Mouse (Mus musculus): ENCODE results near the gene Kctd3. TPM values are rescaled to one million over a fixed set of nuclear protein-coding genes. Genes with fewer than 3 reads are reported as not detected.
A peak's percentile ranks its signal among the peaks of the same experiment; 100 is the strongest.

Kctd3 gene
- polyA plus RNA-seq, 1 experiment from 2014 or later = 45.1 TPM

DNA sequence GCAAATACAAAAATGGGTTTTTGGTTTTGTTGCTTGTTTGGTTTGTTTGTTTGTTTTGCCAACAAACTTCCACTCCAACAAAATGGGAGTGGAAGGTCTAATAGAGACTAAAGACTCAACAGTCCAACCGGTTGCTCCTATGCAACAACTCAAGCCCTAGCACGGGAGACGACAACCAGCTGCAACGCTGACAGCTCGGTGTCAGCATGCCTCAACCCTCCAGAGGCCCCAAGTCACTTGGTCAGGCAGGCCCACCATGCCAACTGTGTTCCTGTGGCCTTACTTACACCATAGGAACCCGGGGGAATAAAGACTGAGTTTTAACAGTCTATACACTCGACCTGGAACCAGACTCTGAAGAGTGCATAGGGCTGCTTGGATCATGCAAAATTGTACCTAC, 815 bp downstream of the Kctd3 start:
- WGBS = 5% methylated on average over 7 of the region's 7 CpGs
- peaks cover 27% of the 10 kb centered on the region for H3K4me1 ChIP-seq
- peak overlapping the region; percentile 94 for H3K4me3 ChIP-seq
- H3K9me3 ChIP-seq = no peaks in the 10 kb centered on the region
- H3K27ac ChIP-seq (replicated peaks) = no peak overlapping the region
- no peaks in the 10 kb centered on the region for H3K36me3 ChIP-seq
- peak overlapping the region; percentile 90 for H3K4me2 ChIP-seq (replicated peaks)
- H3K27me3 ChIP-seq = no peaks in the 10 kb centered on the region
- no peak; the same call in 1 of the 2 replicates for ATAC-seq (replicated peaks)
- H3K9ac ChIP-seq (replicated peaks) = peak overlapping the region; percentile 94

DNA sequence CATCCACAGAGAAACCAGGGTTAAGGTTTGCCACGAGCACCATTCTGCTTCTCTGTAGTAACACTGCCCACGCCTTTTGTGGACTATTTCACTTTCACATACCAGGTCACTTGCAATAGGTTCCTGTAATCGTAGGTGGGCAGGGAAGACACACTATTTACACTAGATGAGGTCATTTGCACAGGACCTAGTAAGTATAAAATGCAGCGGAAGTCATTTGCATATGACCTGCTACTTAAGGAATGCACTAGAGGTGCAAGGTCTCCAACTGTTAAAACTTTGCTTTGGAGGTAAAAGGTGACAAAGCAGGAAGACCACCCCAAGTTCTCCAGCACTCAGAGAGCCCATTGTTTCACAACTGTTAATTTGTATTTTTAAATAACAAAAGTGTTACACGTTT, 1.4 kb downstream of the Kctd3 start:
- ATAC-seq (replicated peaks) = no peak

DNA sequence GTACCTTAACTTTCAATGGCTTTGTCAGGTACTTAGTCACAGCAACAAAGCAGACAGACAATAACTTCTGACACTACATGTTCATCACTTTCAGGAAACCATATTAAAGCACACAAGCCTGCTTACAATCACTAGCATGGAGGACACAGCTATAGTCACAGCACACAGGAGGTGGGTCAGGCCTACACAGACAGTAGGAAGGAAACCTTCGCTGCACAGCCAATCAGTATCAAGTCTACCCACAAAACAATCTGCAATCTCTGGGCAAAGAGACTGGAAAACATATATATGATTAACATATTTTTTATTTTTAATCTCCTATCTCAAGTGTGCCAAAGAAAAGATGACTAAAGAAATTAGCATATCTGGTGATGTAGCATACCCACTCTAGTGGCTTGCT, 2.9 kb downstream of the Kctd3 start:
- Histone ChIP-seq H3K4me3 (no peak overlapping the region), H3K27ac (replicated peaks) (no peak overlapping the region), H3K27me3 (no peaks in the 10 kb centered on the region), H3K4me2 (replicated peaks) (no peak overlapping the region), H3K36me3 (peaks cover 3% of the 10 kb centered on the region; the same call in 1 of the 2 replicates), H3K4me1 (peaks cover 27% of the 10 kb centered on the region), H3K9ac (replicated peaks) (no peak overlapping the region), H3K9me3 (no peaks in the 10 kb centered on the region)
- WGBS = 100% methylated on average over 1 of the region's 1 CpGs
- no peak for ATAC-seq (replicated peaks)

More for the DNA sequence above, 1.4 kb downstream of the Kctd3 start:
- Histone ChIP-seq H3K4me3 (no peak overlapping the region), H3K9me3 (no peaks in the 10 kb centered on the region), H3K27ac (replicated peaks) (no peak overlapping the region), H3K27me3 (no peaks in the 10 kb centered on the region), H3K9ac (replicated peaks) (no peak overlapping the region), H3K4me1 (peaks cover 27% of the 10 kb centered on the region), H3K4me2 (replicated peaks) (peak overlapping the region; percentile 90; the same call in 1 of the 2 replicates), H3K36me3 (no peaks in the 10 kb centered on the region)
- WGBS = 65% methylated on average over 5 of the region's 5 CpGs

DNA sequence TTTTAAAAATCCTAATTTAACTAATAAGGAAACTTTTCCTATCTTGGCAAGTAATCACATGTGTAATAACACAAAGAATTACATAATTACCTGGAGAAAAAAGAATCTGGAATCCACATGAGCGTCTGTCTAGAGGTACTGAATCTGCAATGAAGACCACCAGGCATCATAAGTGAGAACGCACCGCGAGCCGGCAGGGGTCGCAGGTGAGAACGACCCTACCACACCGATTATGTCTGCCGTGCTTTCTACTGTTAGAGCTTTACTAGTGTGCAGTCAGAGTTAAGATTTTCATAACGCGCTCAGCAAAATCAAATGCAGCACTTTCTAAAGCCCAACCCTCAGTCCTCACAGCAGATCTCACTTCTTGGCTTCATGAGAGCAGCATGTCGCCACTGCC, 5.8 kb downstream of the Kctd3 start:
- no peak overlapping the region for H3K9ac ChIP-seq (replicated peaks)
- peaks cover 23% of the 10 kb centered on the region; the same call in 1 of the 2 replicates for H3K36me3 ChIP-seq
- WGBS = 93% methylated on average over 12 of the region's 12 CpGs
- H3K4me1 ChIP-seq = peaks cover 23% of the 10 kb centered on the region
- no peak overlapping the region for H3K4me3 ChIP-seq
- no peaks in the 10 kb centered on the region for H3K9me3 ChIP-seq
- no peak overlapping the region for H3K27ac ChIP-seq (replicated peaks)
- H3K27me3 ChIP-seq = no peaks in the 10 kb centered on the region
- H3K4me2 ChIP-seq (replicated peaks) = no peak overlapping the region
- ATAC-seq (replicated peaks) = no peak

DNA sequence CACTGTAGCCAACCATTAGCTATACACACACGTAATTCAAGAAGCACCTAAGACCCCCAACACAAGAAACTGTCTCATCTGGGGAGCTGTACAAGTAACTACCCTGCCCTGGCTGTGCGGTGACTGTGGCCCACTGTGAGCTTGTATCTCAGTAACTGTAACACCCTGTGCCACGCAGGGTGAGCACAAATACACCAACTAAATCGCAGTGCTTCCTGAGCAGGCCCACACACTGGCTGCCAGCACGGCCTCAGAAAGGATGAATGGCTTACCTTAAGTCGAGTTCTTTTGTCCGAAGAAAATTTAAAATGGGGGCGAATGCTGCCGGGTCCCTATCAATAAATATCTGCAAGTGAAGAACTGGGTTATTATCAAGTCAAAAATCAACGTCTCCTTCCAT, 7.7 kb downstream of the Kctd3 start:
- 90% methylated on average over 10 of the region's 10 CpGs for WGBS

DNA sequence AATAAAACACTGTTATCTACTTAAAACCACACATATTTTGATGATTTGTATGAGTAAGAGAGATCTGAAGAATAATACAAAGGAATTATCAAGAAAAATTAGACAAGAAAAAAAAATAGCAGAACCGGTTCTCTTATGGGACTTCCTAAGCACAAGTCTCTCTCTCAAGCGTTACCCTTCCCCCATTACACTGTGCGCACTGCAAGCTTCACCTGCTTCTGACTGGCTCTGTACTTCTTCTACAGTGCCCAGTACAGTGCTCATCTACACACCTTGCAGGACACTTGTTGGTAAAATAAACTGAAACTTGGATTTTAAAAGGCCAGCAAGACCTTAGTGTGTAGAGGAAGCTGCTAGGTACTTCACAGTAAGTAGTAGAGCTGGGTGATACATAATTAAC, 9.7 kb downstream of the Kctd3 start:
- Histone ChIP-seq H3K27ac (replicated peaks) (no peak overlapping the region), H3K9me3 (no peaks in the 10 kb centered on the region), H3K27me3 (no peaks in the 10 kb centered on the region), H3K4me1 (no peaks in the 10 kb centered on the region), H3K9ac (replicated peaks) (no peak overlapping the region), H3K4me2 (replicated peaks) (no peak overlapping the region), H3K4me3 (no peak overlapping the region), H3K36me3 (peaks cover 46% of the 10 kb centered on the region)
- 96% methylated on average over 3 of the region's 3 CpGs for WGBS
- no peak for ATAC-seq (replicated peaks)

More for the DNA sequence above, 7.7 kb downstream of the Kctd3 start:
- Histone ChIP-seq H3K27me3 (no peaks in the 10 kb centered on the region), H3K36me3 (peaks cover 40% of the 10 kb centered on the region), H3K9me3 (no peaks in the 10 kb centered on the region), H3K9ac (replicated peaks) (no peak overlapping the region), H3K27ac (replicated peaks) (no peak overlapping the region), H3K4me3 (no peak overlapping the region), H3K4me1 (peaks cover 5% of the 10 kb centered on the region), H3K4me2 (replicated peaks) (no peak overlapping the region)
- ATAC-seq (replicated peaks) = no peak

DNA sequence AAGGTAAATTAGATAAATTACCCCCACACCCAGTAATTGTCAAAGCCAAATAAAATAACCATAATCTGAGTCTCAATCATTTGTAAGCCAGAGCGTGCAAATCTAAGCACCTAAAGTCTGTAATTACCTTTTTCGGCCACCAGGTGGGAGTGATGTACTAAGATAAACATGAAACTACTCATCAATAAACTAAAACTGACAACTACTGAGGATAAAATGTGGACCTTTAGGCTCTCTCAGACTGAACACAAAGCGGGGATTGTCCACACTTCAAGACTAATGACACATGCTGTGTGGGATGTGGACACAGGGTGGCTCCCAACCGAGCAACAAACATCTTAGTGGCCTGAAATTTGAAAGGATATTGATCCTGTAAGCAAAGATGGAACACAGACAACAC, 14.4 kb downstream of the Kctd3 start:
- Histone ChIP-seq H3K4me1 (no peaks in the 10 kb centered on the region), H3K27ac (replicated peaks) (no peak overlapping the region), H3K4me2 (replicated peaks) (no peak overlapping the region), H3K27me3 (no peaks in the 10 kb centered on the region), H3K9me3 (no peaks in the 10 kb centered on the region), H3K36me3 (peaks cover 50% of the 10 kb centered on the region), H3K9ac (replicated peaks) (no peak overlapping the region), H3K4me3 (no peak overlapping the region)
- ATAC-seq (replicated peaks) = no peak
- WGBS = 46% methylated on average over 4 of the region's 4 CpGs

DNA sequence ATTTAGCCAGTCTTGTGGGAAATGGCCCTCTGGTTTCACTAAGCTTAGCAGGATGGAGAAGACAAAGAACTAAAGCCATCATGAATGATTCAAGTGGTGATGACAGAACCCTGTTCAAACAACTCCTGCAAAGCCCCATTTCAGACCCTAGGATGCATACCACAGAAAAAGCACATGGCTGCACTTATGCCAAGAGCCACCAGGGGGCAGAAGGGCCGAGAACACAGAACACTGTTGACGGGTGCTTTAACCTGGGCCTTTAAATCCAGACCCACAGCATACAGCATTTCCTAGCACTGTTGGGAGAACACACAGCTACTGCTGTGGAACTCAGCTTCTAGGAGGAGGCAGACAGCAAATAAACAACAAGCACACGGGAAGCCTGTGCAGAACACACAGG, 27.6 kb downstream of the Kctd3 start:
- Histone ChIP-seq H3K4me2 (replicated peaks) (no peak overlapping the region), H3K27ac (replicated peaks) (no peak overlapping the region), H3K27me3 (no peaks in the 10 kb centered on the region), H3K9ac (replicated peaks) (no peak overlapping the region), H3K4me3 (no peak overlapping the region), H3K9me3 (no peaks in the 10 kb centered on the region), H3K36me3 (peaks cover 69% of the 10 kb centered on the region), H3K4me1 (no peaks in the 10 kb centered on the region)
- 41% methylated on average over 3 of the region's 3 CpGs for WGBS
- ATAC-seq (replicated peaks) = no peak

DNA sequence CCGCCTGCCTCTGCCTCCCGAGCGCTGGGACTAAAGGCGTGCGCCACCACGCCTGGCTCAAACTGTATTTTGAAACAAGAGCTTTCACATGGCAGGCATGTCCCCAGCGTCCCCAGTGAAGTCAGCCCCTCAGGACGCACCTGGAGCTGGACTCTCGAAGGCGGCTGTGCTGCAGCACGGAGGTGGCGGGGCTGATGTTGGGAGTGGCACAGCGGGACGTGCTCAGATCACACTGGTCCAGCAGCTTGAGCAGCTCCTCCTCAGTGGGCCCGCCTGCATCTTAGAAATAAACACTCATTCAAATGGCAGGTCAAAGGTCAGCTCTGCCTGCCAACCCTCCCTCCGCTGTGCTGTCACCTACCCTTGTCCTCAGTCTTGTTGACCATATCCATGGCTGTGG, 33.7 kb downstream of the Kctd3 start:
- H3K36me3 ChIP-seq = peaks cover 74% of the 10 kb centered on the region
- H3K4me3 ChIP-seq = no peak overlapping the region
- no peaks in the 10 kb centered on the region for H3K9me3 ChIP-seq
- ATAC-seq (replicated peaks) = no peak
- no peaks in the 10 kb centered on the region for H3K4me1 ChIP-seq
- H3K27ac ChIP-seq (replicated peaks) = no peak overlapping the region
- H3K9ac ChIP-seq (replicated peaks) = no peak overlapping the region
- WGBS = 92% methylated on average over 16 of the region's 16 CpGs
- no peaks in the 10 kb centered on the region for H3K27me3 ChIP-seq
- no peak overlapping the region for H3K4me2 ChIP-seq (replicated peaks)

DNA sequence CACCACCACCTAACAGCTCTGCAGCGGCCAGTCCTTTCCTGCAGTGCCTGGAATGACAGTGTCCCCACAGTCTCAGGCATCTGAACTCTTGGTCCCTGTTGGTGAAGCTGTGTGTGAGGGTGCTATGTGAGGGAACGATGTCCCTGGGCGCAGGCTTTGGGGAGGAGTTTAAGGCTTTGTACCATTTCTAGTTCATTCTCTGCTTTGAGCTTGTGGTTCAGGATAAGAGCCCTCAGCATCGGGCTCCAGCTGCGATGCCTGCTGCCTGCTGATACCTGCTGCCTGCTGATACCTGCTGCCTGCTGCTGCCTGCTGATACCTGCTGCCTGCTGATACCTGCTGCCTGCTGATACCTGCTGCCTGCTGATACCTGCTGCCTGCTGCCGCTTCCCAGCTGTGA, 34.6 kb downstream of the Kctd3 start:
- 96% methylated on average over 6 of the region's 6 CpGs for WGBS

DNA sequence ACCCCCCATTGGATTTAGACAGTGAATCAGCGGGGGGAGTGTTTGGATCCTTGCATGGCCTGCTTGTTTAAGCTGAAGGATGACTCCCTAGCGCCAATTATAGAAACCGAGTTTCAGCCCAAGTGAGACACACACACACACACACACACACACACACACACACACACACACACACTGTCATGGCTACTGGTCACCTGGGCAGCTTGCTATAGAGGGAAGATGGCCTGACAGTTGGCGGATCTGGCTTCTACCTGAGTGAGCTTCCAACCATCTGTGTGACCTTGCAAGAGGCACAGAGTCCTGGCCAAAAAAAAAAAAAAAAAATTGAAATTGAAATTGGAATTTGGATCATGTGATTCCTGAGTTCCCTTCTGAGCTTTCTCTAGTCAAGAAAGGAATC, 55.1 kb downstream of the Kctd3 start:
- Histone ChIP-seq H3K4me1 (0 out of 2 replicates have a peak, but pooled peaks cover 4% of the 10 kb centered on the region), H3K27ac (replicated peaks) (no peak overlapping the region), H3K4me3 (no peak overlapping the region), H3K9me3 (no peaks in the 10 kb centered on the region), H3K9ac (replicated peaks) (no peak overlapping the region), H3K36me3 (no peaks in the 10 kb centered on the region), H3K4me2 (replicated peaks) (no peak overlapping the region), H3K27me3 (no peaks in the 10 kb centered on the region)
- ATAC-seq (replicated peaks) = no peak
- WGBS = 90% methylated on average over 4 of the region's 4 CpGs

More for the DNA sequence above, 34.6 kb downstream of the Kctd3 start:
- Histone ChIP-seq H3K27ac (replicated peaks) (no peak overlapping the region), H3K4me1 (no peaks in the 10 kb centered on the region), H3K4me2 (replicated peaks) (no peak overlapping the region), H3K27me3 (no peaks in the 10 kb centered on the region), H3K36me3 (peaks cover 74% of the 10 kb centered on the region), H3K9me3 (no peaks in the 10 kb centered on the region), H3K9ac (replicated peaks) (no peak overlapping the region), H3K4me3 (no peak overlapping the region)
- no peak for ATAC-seq (replicated peaks)

DNA sequence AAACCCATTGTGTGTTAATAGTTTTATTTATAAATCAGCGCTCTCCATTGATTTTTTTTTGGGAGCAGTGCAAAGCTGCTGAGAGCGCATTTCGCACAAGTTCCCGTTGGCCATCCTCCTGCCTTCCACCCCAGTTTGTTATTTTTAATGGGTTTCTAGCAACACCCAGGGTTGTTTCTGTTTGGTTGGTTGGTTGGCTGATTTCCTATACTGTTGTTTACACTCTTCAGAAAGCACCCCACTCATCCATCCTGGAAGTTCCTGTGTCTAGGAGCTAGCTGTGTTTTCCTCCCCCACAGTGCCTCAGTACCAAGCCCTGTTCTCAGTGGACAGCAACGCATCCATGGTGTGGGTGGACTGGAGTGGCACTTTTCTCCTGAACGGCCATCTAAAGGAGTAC, 56.5 kb downstream of the Kctd3 start:
- Histone ChIP-seq H3K36me3 (no peaks in the 10 kb centered on the region), H3K4me1 (0 out of 2 replicates have a peak, but pooled peaks cover 4% of the 10 kb centered on the region), H3K4me3 (no peak overlapping the region), H3K27ac (replicated peaks) (no peak overlapping the region), H3K9ac (replicated peaks) (no peak overlapping the region), H3K27me3 (no peaks in the 10 kb centered on the region), H3K9me3 (no peaks in the 10 kb centered on the region), H3K4me2 (replicated peaks) (no peak overlapping the region)
- no peak for ATAC-seq (replicated peaks)
- WGBS = 89% methylated on average over 6 of the region's 6 CpGs

DNA sequence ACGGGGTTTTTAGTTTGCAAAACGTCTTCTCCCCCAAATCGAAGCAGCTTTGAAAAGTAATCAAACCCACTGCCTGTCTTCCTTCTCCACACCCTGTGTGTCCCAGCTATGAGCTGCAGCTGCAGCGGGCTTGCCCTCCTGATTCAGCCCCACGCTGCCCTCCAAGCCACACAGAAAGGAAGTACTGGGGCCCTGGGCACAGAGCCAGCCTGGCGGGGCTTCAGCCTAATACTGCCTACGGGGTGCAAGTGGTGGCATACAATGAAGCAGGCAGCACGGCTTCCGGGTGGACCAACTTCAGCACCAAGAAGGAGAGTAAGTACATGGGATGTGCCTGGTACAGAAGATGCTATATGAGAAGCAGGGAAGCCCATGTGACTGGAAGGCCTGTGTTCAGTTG, 59.4 kb downstream of the Kctd3 start:
- Histone ChIP-seq H3K9ac (replicated peaks) (no peak overlapping the region), H3K4me3 (no peak overlapping the region), H3K9me3 (no peaks in the 10 kb centered on the region), H3K4me1 (0 out of 2 replicates have a peak, but pooled peaks cover 4% of the 10 kb centered on the region), H3K27ac (replicated peaks) (no peak overlapping the region), H3K4me2 (replicated peaks) (no peak overlapping the region), H3K27me3 (no peaks in the 10 kb centered on the region), H3K36me3 (no peaks in the 10 kb centered on the region)
- ATAC-seq (replicated peaks) = peak; percentile 64; the same call in 1 of the 2 replicates
- WGBS = 36% methylated on average over 9 of the region's 9 CpGs
